Mouse (Mus musculus): Measurements from ENCODE around the gene Tmem50b.

DNA sequence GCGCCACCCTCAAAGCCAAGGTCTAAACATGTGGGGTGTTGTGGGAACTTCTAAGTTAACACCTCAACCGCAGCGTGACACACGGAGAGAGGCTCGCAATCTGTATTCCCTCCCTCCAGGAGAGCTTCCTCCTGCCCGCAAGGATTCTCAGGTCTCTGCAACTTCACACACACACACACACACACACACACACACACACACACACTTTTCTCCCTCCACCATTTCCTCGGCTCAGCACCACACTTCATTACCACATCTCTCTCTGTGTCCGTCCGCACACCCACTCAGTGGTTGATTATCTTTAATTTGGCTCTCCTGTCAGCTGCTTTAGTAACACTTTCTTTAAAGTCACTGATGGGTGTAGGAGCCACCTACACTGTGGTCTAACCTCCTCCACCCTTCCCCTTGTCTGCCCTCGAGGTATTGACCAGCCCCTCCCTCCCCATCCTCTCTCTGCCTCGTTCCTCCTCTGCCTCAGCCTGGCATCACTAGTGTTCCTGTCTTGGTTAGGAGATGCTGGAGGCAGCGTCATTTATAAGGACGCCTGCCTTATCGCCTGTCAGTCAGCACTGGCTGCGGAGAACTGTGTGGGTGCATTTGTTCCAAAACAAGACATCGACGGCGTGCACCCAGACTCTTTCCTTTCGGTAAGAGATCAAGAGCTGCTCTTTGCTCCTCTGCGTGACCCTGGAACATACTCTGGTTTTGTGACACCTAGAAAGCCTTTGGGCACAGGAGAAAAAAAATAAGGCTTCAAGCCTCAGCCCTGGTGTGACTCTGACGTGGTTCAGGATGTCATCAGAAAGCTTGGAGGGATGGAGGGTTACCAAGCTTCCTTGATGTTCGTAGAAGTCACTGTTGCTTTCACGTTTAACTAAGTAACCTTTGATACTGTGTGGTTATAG lies 64.3 kb downstream of the Tmem50b start:
- no peak for TF ChIP-seq ZNF384 (IDR thresholded peaks at IDR 0.05; ENCODE audit: low read depth, low read length)
- no peak for TF ChIP-seq MAFK (IDR thresholded peaks at IDR 0.05; ENCODE audit: insufficient read depth, low read depth, low read length)
- no peak for TF ChIP-seq ZC3H11A (IDR thresholded peaks at IDR 0.05; ENCODE audit: borderline replicate concordance, low read depth, low read length)
- TF ChIP-seq CHD2 (IDR thresholded peaks at IDR 0.05; ENCODE audit: low read depth, low read length): no peak
